Mouse (Mus musculus): ENCODE data around the gene Rap1gap.

The Rap1gap gene

GRCm38 (mm10) chr4:137692107-137692902 lies 27.8 kb downstream of the Rap1gap start:
- in situ Hi-C loops (cut with MboI, MseI), result no loop called here

- in situ Hi-C loops (cut with MboI, MseI), result no loop called here
Observed at GRCm38 (mm10) chr4:137695300-137695699, 30.8 kb downstream of the Rap1gap start.

- in situ Hi-C loops (cut with MboI, MseI), result no loop called here
Observed at GRCm38 (mm10) chr4:137695900-137696299, 31.4 kb downstream of the Rap1gap start.

GRCm38 (mm10) chr4:137697156-137697885 lies 32.8 kb downstream of the Rap1gap start:
- in situ Hi-C loops (cut with MboI, MseI), result no loop called here

GRCm38 (mm10) chr4:137698076-137698985 lies 33.8 kb downstream of the Rap1gap start:
- in situ Hi-C loops (cut with MboI, MseI), result no loop called here

GRCm38 (mm10) chr4:137699264-137700211 lies 35.0 kb downstream of the Rap1gap start:
- in situ Hi-C loops (cut with MboI, MseI), result no loop called here

GRCm38 (mm10) chr4:137700960-137701359 lies 36.4 kb downstream of the Rap1gap start:
- in situ Hi-C loops (cut with MboI, MseI), result no loop called here

GRCm38 (mm10) chr4:137703077-137703476 lies 38.6 kb downstream of the Rap1gap start:
- in situ Hi-C loops (cut with MboI, MseI), result no loop called here

- in situ Hi-C loops (cut with MboI, MseI), result no loop called here
Observed at GRCm38 (mm10) chr4:137704561-137704960, 40.0 kb downstream of the Rap1gap start.

GRCm38 (mm10) chr4:137705379-137705778 lies 40.9 kb downstream of the Rap1gap start:
- in situ Hi-C loops (cut with MboI, MseI), result no loop called here

GRCm38 (mm10) chr4:137706510-137706909 lies 42.0 kb downstream of the Rap1gap start:
- in situ Hi-C loops (cut with MboI, MseI), result no loop called here

- in situ Hi-C loops (cut with MboI, MseI), result no loop called here
Observed at GRCm38 (mm10) chr4:137707216-137707990, 42.9 kb downstream of the Rap1gap start.

GRCm38 (mm10) chr4:137712963-137713362 lies 48.4 kb downstream of the Rap1gap start:
- in situ Hi-C loops (cut with MboI, MseI), result no loop called here

GRCm38 (mm10) chr4:137714020-137714624 lies 49.6 kb downstream of the Rap1gap start:
- in situ Hi-C loops (cut with MboI, MseI), result no loop called here

GRCm38 (mm10) chr4:137717005-137717404 lies 52.5 kb downstream of the Rap1gap start:
- in situ Hi-C loops (cut with MboI, MseI), result no loop called here

GRCm38 (mm10) chr4:137717671-137718070 lies 53.1 kb downstream of the Rap1gap start:
- in situ Hi-C loops (cut with MboI, MseI), result no loop called here

GRCm38 (mm10) chr4:137719378-137720077 lies 55.0 kb downstream of the Rap1gap start:
- in situ Hi-C loops (cut with MboI, MseI), result no loop called here

GRCm38 (mm10) chr4:137721563-137721962 lies 57.0 kb downstream of the Rap1gap start:
- in situ Hi-C loops (cut with MboI, MseI), result no loop called here

- in situ Hi-C loops (cut with MboI, MseI), result no loop called here
Observed at GRCm38 (mm10) chr4:137722230-137722629, 57.7 kb downstream of the Rap1gap start.
